Mouse (Mus musculus): ENCODE measurements around the gene Pop5.

Pop5 gene

DNA sequence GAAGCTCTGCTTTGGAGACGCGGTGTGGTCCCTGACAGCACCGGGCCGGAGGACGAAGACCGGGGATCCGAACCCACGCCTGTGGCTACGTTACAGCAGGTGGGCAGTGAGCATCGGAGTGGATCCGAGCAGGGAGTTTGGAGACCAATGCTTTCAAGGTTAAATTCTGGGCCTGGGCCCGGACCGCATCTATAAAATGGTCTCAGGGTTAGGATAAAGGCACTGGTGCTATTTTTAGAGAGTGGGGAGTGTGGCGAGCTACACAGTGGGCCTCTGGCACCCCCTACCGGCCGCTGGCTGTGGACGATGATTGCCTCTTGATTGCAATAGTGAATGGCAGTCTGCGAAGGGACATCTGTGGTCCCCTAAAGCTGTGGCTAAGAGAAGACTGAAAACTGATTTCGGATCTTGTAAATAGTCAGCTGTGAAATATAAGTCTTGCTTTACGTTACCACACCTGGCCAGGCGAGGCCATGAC lies at the start of gene Pop5:
Gene Pop5 (plus strand): TSS at position 51 of the 478 bp plus-strand sequence.
- peak; percentile 93 for DNase-seq (ENCODE audit: low spot score)

DNA sequence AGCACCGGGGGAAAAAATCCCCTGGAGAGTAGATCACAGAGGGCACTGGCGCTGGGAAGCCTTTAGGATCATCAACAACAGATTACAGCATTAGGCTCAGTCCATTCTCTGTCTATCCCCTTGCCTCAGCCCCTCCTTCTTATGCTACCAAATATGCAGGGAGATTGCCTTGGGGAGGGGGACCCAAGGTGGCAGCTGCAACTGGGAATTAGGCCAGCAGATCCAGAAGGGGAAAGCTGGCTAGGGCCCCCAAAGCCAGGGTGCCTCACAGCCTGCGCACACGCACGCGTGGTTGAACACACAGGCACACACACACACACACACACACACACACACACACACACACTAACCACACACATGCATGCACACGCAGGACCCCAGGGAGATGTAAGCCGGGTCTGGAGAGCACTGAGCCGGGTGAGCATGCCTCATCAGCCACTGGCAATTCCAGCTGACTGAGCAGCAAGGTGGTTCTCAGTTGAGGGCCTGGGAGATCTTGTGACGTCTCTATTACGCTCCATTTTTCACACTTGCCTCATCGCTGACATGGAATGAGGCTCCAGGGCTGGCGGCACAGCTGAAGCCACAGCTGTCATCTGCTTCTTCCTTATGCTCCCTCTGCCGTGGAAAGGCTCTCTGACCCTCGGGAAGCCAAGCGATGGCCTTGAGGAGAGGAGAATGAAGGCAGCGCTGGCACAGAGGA lies 49.1 kb upstream of the Pop5 start:
- peak; percentile 68 for DNase-seq (ENCODE audit: low spot score)

DNA sequence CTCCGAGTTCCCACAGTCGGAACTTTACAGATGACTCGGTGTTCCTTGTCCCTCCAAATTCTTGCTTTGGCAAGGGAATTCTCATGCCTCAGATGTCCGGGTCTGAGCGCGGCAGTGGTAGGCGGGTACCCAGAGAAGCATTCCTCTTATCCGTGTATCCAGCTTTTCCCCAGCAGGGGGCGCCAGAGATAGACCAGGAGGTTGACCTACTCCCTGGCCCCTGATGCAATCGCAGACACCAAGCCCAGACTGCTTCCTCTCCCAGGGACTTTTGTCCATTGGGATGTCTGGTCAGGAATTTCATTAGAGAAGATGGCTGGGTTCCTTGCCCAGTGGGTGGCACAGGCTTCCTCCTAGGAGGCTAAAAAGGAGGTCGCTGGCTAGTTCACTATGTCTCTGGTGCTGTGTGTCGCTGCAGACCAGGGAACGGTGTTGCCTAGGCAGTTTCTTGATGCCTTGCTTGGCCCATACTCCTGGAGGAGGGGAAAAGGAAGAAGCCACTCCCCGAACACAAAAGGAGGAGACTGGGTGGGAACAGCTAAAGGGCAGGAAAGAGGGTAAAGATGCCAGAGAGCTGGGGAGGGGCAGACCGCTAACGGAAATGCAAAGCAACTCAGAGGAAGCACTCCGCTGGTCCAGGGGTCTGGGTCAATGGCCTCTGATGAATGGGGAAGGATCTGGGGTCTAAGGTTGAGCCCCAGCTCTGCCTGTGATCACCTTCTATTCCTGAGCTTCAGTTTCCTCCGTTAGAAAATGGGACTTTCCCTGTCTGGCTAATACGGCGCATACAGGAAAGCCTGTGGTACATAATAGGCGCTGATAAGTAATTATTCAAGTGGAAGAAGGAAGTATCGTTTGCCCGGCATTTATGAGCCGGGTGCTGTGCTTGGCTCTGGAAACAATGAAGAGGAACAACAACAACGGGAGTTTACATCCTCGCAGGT lies 48.2 kb upstream of the Pop5 start:
- DNase-seq (ENCODE audit: low spot score), result peak; percentile 91

DNA sequence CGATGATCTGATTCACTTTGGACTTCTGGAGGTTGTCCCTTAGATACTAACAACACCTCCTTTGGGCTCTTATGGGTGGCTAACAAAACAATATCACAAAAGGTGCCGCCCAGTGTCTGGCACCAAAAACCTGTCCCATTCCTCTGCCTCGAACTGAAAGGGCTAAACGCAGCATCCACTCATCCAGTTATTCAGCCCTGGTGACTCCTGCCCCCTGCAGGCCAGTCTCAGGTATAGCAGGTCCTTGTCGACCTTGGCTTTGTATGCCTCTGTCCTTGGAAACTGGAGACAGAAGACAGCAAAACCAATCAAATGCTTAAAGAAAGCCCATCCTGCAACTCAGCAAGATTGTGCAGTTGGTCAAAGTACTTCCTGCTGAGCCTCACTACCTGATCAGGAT lies 46.8 kb upstream of the Pop5 start:
- DNase-seq (ENCODE audit: low spot score), result no peak

DNA sequence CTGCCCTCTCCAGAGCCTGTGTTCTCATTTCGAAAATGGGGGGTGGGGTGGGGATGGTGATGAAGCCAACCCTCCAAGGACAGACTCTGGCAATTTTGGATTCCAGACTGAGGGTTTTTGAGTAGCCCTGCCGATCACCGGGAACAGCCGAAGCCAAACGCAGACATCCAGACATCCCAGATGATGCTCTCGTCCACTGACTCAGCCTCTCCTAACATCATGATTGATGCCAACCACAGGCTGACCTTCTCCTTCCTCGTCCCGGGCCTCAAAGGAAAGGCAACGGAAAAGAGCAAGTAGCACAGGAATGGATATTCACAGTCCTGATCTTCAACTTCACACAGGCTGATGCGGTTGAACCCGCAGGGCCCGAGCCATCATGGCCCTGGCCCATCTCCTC lies 45.6 kb upstream of the Pop5 start:
- DNase-seq (ENCODE audit: low spot score), result no peak

DNA sequence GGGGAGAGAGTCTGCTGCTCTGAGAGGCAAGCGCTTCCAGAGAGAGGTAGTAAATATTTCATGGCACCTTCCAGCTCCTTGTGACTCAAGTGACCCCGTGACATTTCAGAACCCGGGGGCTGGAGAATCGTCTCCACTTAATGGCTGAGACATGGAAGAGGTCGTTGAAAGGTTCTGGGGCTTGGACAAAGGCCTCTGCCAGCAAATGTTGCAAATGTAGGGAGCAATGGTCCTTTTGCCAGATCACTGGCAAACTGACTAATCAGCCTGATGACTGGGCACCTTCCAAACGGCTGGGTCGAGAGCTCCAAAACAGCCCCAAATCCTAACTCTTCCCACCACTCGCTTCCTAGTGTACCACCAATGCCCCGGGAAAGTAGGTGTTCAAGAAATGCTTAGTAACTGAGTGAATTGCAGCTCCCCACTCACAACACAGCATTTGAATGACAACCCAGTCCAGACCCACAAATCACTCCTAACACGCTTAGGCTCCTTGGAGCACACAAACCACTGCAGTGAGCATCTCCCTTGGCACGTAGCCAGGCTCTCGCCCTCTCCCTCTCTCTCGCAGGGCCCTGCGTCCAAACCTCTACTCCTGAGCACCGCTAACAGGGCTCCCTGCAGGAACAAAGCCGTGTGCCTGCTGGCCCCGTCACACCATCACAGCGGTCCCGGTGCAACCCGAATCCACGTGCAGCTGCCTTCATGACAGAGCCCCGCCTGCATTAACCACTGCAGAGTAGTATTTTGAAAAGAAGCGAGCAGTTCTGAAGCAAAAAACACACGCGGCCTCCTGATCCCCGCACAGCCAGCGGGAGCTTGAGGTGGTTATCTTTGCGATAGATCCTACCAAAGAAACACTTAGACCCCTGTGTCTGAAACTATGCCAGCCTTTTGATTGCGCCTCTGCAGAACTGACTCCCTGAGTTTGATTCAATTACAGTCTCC lies 43.5 kb upstream of the Pop5 start:
- DNase-seq (ENCODE audit: low spot score), result peak; percentile 79

DNA sequence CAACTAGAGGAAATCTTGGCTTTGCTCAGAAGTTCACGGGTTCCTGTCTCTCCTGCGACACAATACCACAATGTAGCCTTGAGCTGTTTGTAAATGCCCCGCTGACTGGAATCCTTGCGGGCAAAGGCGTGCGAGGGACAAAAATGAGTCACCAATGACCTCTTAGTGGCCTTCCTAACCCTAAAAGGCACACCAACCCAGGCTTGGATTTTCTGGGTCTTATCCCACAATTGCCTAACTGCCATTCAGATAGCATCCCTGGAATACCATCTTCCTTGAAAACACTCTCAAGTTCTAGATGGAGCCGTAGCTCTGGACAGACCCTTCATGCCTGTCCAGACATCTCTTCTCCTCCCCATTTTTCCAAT lies 42.8 kb upstream of the Pop5 start:
- no peak for DNase-seq (ENCODE audit: low spot score)

DNA sequence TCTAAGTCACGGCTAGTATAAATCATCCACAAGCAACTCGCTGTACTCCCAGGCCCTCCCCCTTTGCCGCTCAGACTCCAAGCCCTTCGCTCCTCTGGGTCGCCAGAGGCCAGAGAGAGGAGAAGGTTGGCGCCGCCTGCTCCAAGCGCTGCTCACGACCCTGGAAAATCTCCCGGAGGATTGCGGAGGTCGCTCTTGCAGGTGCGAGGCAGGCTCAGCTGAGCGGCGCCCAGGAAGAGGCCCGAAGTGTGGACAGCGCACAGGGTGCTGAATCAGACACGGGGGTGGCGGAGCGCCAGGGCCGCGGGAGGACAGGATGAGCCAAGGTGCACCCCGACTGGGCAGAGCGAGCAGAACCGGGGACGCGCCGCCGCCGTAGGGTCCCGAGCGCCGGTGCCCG lies 42.4 kb upstream of the Pop5 start:
- DNase-seq (ENCODE audit: low spot score), result peak; percentile 53

DNA sequence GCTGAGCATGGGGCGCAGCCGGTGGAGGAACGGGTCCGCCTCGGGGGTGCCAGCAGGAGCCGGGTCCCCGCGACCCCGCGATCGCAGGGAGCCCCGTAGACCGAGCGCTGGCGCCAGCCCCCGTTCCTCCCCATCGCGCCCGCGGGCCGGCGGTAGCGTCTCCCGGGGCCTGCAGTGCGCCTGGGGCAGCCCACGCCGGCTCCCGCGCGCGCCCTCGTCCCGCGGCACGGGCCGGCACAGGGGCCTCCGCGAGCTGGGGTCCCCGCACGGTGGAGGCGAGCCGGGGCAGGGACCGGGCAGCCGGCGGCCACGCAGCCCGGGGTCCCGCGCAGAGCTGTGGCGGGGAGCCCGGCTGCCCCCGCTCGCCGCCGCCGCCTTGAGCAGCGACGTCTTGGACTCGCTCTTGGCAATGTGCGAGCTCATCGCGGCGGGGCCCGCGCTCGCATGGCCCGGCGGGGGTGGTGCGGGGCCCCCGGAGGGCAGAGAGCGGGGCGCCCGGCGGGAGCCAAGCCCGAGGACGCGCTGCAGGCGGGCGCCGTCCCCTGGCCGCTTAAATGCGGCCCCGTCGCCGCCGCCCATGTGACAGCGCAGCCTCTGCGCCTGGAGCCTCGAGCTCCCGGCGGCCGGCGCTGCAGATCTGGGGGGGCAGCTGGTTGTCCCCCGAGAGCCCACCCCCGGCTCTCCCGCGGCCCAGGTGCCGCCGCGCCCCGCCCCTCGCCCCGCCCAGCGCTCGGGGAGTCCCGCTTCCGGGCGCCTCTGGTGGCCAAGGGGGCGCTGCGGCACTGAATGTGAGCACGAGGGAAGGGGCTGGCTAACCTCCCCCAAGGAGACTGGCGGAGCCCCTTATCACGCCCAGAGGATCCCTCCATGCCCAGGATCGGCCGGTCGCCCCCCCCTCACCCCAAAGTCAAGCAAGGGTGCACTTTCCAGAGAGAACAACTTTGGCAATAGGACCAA lies 41.7 kb upstream of the Pop5 start, which contains the start of gene Cabp1:
Gene Cabp1 (minus strand): TSS at position 713 of the 957 bp plus-strand sequence.
- peak; percentile 82 for DNase-seq (ENCODE audit: low spot score)

DNA sequence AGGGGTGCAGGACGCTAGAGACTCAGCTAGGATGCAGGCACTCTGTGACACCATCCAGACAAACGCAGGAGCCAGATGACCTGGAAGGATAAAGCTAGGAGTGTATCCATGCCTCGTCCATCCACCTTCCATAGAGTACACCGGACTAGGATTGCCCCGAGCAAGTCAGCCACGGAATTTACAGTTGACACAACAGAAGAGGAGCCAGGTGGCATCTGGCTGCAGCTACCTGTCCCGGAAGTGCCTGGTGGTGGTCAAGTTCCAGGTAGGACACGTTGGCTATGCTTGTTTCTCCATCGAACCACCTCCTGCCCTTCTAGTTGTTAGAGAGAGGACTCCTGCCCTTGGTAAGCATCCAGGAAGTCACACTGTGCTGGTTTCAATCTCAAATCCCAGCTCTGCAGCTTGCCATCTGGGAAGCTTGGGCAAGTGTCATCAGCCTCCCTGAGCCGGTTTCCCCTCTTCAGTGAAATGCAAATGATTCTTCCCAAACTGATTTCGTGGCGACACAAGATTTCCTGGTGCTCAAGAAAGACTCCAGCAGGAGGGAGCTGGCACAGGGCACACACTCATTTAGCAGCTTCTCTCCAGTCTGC lies 40.9 kb upstream of the Pop5 start:
- DNase-seq (ENCODE audit: low spot score), result no peak

DNA sequence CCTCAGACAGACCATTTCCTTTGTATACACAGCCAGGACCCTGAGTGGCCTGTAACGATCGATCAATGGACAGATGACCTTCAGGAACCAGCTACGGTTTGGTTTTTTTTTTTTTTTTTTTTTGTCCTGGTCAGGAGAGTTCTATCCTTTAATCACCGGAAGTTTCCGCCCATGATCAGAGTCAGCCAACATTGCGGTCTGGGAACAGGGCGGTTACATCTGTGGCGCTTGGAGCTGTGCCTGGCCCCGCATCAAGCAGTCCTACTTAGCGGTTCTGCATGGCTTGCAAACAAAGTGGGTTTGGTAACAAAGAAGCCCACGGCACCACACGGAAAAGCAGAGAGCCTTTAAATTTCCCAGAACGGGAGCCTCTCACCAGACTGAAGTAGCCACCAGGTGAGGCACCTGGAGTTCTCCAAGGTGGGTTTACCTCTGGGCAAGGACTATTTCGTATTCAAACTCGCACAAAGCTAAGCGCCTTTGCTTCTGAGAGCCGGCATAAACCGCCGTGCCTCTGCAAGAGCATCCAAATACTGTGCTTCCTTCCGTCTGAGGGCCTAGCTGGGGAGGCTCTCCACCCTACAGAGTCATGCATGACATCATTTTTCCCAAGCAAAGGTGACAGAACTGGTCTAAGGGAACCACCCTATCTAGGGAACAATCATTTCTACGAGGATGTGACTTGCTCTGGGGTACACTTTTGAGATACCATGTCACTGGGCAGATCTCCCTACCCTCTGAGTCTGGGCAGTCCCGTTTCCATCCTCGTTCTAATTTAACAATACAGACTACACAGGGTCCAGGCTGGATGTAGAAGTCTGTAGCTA lies 31.7 kb upstream of the Pop5 start:
- peak; percentile 87 for DNase-seq (ENCODE audit: low spot score)

DNA sequence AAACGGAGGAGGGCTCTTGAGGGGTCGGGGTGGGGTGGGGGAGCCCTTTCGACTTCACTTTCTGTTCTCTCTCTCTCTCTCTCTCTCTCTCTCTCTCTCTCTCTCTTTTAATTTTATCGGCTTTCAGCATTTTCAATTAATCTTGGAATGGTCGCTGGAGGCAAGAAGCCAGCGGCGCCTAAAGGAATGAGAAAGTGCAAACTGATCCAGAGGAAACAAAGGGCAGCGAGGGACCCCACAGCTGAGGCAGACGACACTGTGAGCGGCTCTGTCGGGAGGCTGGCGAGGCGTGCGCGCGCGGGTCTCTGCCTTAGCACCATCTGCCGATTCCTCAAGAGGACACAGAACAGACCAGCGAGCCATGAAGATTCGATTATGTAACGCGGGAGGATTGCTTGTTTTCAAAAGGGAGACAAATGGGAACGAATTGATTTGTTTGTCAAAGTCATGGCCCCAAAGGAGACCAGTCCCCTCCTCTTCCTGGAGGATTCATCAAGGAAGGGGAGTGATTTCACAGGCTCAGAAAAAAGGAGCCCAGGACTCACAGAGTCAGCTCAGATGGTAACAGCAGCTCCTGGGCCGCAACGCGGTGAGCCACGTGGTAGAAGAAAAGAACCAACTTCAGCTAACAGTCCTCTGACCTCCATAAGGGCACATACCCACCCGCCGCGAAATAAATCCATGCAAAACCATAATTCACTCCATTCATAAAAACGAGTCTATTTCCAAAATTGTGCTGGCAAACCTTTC lies 30.9 kb upstream of the Pop5 start:
- DNase-seq (ENCODE audit: low spot score), result peak; percentile 86

DNA sequence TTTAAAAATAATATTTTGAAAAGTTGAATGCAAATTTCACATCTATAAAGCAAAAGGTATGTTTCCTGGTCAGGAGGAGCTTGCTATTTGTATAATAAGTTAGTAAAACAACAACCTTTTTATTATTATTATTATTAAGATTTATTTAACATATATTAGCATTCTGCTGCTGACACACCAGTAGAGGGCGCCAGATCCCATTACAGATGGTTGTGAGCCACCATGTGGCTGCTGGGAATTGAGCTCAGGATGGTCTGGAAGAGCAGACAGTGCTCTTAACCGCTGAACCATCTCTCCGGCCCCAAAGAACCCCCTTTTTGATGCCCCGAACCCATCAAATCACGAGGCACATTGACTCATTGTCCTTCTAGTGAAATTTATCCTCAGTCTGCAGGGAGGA lies 28.4 kb upstream of the Pop5 start:
- no peak for DNase-seq (ENCODE audit: low spot score)

DNA sequence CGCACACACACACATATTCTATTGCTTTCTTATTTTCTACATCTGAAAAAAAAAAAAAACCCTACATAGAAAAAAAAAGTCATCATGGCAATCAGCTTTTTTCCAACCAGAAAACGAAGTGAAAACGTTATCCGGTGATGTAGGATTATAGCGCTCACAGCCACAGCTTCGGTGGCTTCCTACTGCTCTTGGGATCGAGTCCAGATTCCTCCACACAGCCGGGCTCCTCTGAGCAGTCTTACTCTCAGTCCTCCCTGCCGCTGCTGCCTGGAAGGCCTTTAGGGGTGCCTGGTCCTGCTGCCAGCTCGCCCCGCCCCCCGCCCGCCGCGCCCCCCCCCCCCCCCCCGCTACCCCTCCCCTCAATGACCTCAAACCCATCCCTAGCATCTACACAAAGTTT lies 27.7 kb upstream of the Pop5 start:
- no peak for DNase-seq (ENCODE audit: low spot score)

DNA sequence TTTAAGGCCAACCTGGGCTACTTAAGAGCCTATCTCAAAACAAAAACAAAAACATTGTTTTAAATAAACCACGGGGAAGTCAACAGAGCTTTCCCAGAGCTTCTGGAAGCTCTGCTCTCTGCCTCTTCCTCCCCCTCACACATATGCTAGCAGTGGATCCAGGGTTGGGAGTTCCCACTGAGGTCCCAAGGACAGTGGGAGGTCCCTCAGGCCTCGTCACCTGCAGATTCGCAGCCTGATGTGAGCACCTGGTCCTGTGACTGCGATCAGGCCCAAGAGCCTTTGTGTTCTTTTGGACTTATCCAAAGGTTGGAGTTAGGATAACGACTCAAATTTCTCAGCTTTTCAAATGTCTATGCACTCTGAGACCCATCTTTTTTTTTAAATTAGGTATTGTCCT lies 27.0 kb upstream of the Pop5 start:
- no peak for DNase-seq (ENCODE audit: low spot score)

DNA sequence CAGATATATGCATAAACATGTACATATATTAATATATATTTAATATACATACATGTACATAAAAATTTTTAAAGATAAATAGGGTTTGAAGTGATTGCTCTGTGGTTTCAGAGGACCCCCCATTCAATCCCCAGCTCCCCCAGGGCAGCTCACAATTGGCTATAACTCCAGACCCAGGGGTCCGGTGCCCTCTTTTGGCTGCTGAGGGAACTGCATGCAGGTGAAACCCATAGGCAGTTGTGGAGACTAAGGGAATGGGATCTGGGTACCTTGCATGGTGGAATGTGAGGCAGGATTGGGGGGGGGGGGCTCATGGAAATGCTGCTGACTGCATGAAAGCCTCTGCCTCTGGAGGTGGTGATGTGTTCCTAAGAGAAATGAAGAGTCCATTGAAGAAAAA lies 25.3 kb upstream of the Pop5 start:
- peak; percentile 36 for DNase-seq (ENCODE audit: low spot score)

DNA sequence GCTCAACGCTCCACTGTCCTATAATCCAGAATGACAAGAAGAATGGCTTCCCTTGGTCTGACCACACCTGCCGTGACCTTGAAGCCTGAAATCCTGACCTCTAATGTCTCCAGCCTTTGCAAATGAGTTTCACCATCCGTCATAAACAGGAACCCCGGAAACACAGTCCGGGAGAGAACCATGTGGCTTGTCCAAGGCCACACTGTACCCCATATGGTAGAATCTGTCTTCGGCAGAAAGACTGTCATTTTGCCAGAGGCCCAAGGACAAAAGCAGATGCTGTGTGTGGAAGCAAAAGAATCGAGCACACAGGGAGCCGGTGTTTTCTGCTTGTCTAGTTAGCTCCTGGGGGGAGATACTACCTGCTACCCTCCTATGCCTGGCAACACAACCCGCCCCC lies 23.2 kb upstream of the Pop5 start:
- no peak for DNase-seq (ENCODE audit: low spot score)

DNA sequence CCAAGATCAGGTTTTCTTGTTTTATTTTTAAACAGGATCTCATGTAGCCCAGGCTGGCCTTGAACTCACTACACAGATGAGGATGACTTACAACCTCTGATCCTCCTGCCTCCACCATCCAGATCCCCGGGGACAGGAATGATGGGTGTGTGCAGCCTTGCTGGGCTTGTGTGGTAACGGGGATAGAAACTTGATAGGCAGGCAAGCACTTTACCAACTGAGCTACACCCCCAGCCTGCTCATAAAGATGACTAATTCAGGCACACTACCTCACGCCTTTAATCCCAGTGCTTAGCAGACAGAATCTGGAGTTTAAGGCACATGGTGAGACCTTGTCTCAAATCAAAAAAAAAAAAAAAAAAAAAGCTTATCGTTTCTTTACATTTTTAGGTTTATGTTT lies 22.8 kb upstream of the Pop5 start:
- no peak for DNase-seq (ENCODE audit: low spot score)

DNA sequence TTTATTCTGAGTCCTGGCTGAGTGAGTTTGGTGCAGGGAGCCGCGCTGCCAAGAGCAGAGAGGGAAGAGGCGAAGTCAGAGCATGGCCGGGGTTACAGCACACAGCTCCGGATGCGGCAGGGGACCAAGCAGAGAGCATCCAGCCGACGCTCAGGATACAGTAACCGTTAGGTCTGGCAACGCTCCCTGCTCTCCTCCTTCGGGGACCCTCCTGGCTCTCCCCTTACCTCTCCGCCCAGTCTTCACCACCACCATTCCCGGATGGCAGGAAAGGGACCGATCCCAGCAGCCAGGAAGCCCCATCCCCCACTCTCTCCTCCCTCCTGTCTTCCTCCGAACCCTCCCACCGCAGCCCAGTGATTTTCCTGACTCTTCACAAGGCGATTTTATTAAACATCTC lies 20.8 kb upstream of the Pop5 start:
- no peak for DNase-seq (ENCODE audit: low spot score)
